Mouse (Mus musculus): ENCODE data around the gene Fpr3. TPM values are rescaled to one million over a fixed set of nuclear protein-coding genes. Genes with fewer than 3 reads are reported as not detected.

Gene Fpr3
- polyA plus RNA-seq, 2 experiments, result not detected

- ATAC-seq (ENCODE audit: low FRiP score, low read depth), result no peak
- Histone ChIP-seq H3K4me1 (ENCODE audit: control insufficient read depth, insufficient read depth, low read length) (no peaks in the 10 kb centered on the region), H3K4me3 (replicated peaks; ENCODE audit: low read length) (no peak within 1 kb of the TSS), H3K36me3 (ENCODE audit: control insufficient read depth, insufficient read depth, low read length) (no peaks in the 10 kb centered on the region), H3K9ac (ENCODE audit: low read depth, low read length, severe bottlenecking) (no peak within 1 kb of the TSS), H3K9me3 (ENCODE audit: control insufficient read depth, low read length) (no peaks in the 10 kb centered on the region), H3K4me2 (replicated peaks; ENCODE audit: low read depth, low read length, severe bottlenecking) (no peak within 1 kb of the TSS), H3K27me3 (ENCODE audit: control insufficient read depth, insufficient read depth, low read length) (no peaks in the 10 kb centered on the region), H3K27ac (replicated peaks; ENCODE audit: low read depth, low read length) (no peak within 1 kb of the TSS)
- no peak for DNase-seq (ENCODE audit: low spot score)
- TF ChIP-seq POLR2A (IDR thresholded peaks at IDR 0.05; ENCODE audit: borderline replicate concordance, extremely low read depth, insufficient read depth, insufficient read length), result no peak
- WGBS, result 60% methylated on average over 1 of the region's 1 CpGs
Measured at GRCm38 (mm10) chr17:17883840-17884239, 3.8 kb upstream of the Fpr3 start, which contains the start of gene Fpr1. Fpr1 (minus strand) TSS chr17:17883940.

GRCm38 (mm10) chr17:17889732-17890425 is 2.2 kb downstream of the Fpr3 start:
- WGBS, result 86% methylated on average over 2 of the region's 2 CpGs
- no peak overlapping the region for H3K4me3 ChIP-seq (replicated peaks; ENCODE audit: low read length)
- no peaks in the 10 kb centered on the region for H3K36me3 ChIP-seq (ENCODE audit: control insufficient read depth, insufficient read depth, low read length)
- no peak overlapping the region for H3K27ac ChIP-seq (replicated peaks; ENCODE audit: low read depth, low read length)
- H3K27me3 ChIP-seq (ENCODE audit: control insufficient read depth, insufficient read depth, low read length), result no peaks in the 10 kb centered on the region
- H3K9me3 ChIP-seq (ENCODE audit: control insufficient read depth, low read length), result no peaks in the 10 kb centered on the region
- H3K4me2 ChIP-seq (replicated peaks; ENCODE audit: low read depth, low read length, severe bottlenecking), result no peak overlapping the region
- ATAC-seq (ENCODE audit: low FRiP score, low read depth) (no peak), DNase-seq (ENCODE audit: low spot score) (no peak)
- no peak overlapping the region for H3K9ac ChIP-seq (ENCODE audit: low read depth, low read length, severe bottlenecking)
- H3K4me1 ChIP-seq (ENCODE audit: control insufficient read depth, insufficient read depth, low read length), result no peaks in the 10 kb centered on the region
- TF ChIP-seq POLR2A (IDR thresholded peaks at IDR 0.05; ENCODE audit: borderline replicate concordance, extremely low read depth, insufficient read depth, insufficient read length), result no peak

GRCm38 (mm10) chr17:17896039-17896438 is 8.4 kb downstream of the Fpr3 start:
- Histone ChIP-seq H3K4me3 (replicated peaks; ENCODE audit: low read length) (no peak overlapping the region), H3K36me3 (ENCODE audit: control insufficient read depth, insufficient read depth, low read length) (no peaks in the 10 kb centered on the region), H3K27ac (replicated peaks; ENCODE audit: low read depth, low read length) (no peak overlapping the region), H3K4me2 (replicated peaks; ENCODE audit: low read depth, low read length, severe bottlenecking) (no peak overlapping the region), H3K4me1 (ENCODE audit: control insufficient read depth, insufficient read depth, low read length) (no peaks in the 10 kb centered on the region), H3K9ac (ENCODE audit: low read depth, low read length, severe bottlenecking) (no peak overlapping the region), H3K27me3 (ENCODE audit: control insufficient read depth, insufficient read depth, low read length) (no peaks in the 10 kb centered on the region), H3K9me3 (ENCODE audit: control insufficient read depth, low read length) (no peaks in the 10 kb centered on the region)
- WGBS, result under 1% methylated on average over 4 of the region's 4 CpGs
- DNase-seq (ENCODE audit: low spot score) (peak; percentile 60), ATAC-seq (ENCODE audit: low FRiP score, low read depth) (no peak)
- TF ChIP-seq POLR2A (IDR thresholded peaks at IDR 0.05; ENCODE audit: borderline replicate concordance, extremely low read depth, insufficient read depth, insufficient read length), result no peak

- H3K4me2 ChIP-seq (replicated peaks; ENCODE audit: low read depth, low read length, severe bottlenecking), result no peak overlapping the region
- no peaks in the 10 kb centered on the region for H3K36me3 ChIP-seq (ENCODE audit: control insufficient read depth, insufficient read depth, low read length)
- DNase-seq (ENCODE audit: low spot score), result peak; percentile 20
- no peak for TF ChIP-seq POLR2A (IDR thresholded peaks at IDR 0.05; ENCODE audit: borderline replicate concordance, extremely low read depth, insufficient read depth, insufficient read length)
- H3K27me3 ChIP-seq (ENCODE audit: control insufficient read depth, insufficient read depth, low read length), result no peaks in the 10 kb centered on the region
- H3K27ac ChIP-seq (replicated peaks; ENCODE audit: low read depth, low read length), result no peak overlapping the region
- WGBS, result 81% methylated on average over 2 of the region's 2 CpGs
- ATAC-seq (ENCODE audit: low FRiP score, low read depth), result no peak
- H3K9ac ChIP-seq (ENCODE audit: low read depth, low read length, severe bottlenecking), result no peak overlapping the region
- no peaks in the 10 kb centered on the region for H3K4me1 ChIP-seq (ENCODE audit: control insufficient read depth, insufficient read depth, low read length)
- no peaks in the 10 kb centered on the region for H3K9me3 ChIP-seq (ENCODE audit: control insufficient read depth, low read length)
- H3K4me3 ChIP-seq (replicated peaks; ENCODE audit: low read length), result no peak overlapping the region
Measured at GRCm38 (mm10) chr17:17899268-17899667, 11.6 kb downstream of the Fpr3 start.

GRCm38 (mm10) chr17:17900768-17901167 is 13.1 kb downstream of the Fpr3 start:
- Histone ChIP-seq H3K27ac (replicated peaks; ENCODE audit: low read depth, low read length) (no peak overlapping the region), H3K4me2 (replicated peaks; ENCODE audit: low read depth, low read length, severe bottlenecking) (no peak overlapping the region), H3K9ac (ENCODE audit: low read depth, low read length, severe bottlenecking) (no peak overlapping the region), H3K4me1 (ENCODE audit: control insufficient read depth, insufficient read depth, low read length) (no peaks in the 10 kb centered on the region), H3K36me3 (ENCODE audit: control insufficient read depth, insufficient read depth, low read length) (no peaks in the 10 kb centered on the region), H3K9me3 (ENCODE audit: control insufficient read depth, low read length) (no peaks in the 10 kb centered on the region), H3K27me3 (ENCODE audit: control insufficient read depth, insufficient read depth, low read length) (no peaks in the 10 kb centered on the region), H3K4me3 (replicated peaks; ENCODE audit: low read length) (no peak overlapping the region)
- no peak for DNase-seq (ENCODE audit: low spot score)
- 86% methylated on average over 1 of the region's 1 CpGs for WGBS
- no peak for TF ChIP-seq POLR2A (IDR thresholded peaks at IDR 0.05; ENCODE audit: borderline replicate concordance, extremely low read depth, insufficient read depth, insufficient read length)
- ATAC-seq (ENCODE audit: low FRiP score, low read depth), result no peak
